Mouse (Mus musculus) G1E-ER4 (cell line): ENCODE data around the gene Kcnb1. TPM values are rescaled to one million over a fixed set of nuclear protein-coding genes. Genes with fewer than 3 reads are reported as not detected.

Experiments
- GATA1 ChIP-seq: IDR thresholded peaks from one replicate; pipeline ENCODE4 v1.8.0; 2012; ENCODE audit warnings: low read length, inconsistent platforms
- polyA plus RNA-seq: library from polyadenylated mRNA; stranded (reverse); fragments of >175 nt; gene quantifications from 2 replicates; pipeline ENCODE4 v1.2.3, GENCODE M21; 2012

The Kcnb1 gene
- 0.04 and 0.21 TPM in 2 replicates for polyA plus RNA-seq

DNA sequence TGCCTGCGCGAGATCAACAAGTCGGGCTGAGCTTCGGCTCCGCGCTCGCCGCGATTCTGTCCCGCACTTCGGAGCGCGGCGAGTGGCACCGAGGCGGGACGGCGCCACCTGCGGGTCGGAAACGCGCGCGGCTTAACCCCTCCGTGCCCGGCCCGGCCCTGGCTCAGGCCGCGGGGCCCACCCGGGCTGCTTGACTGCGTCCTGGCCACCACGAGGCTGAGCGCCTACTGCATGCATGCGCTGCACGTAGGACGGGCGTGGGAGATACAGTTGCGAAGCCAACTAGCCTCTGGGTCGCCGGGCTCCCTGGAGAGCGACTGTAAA lies at the start of gene Kcnb1:
Gene Kcnb1, minus strand, starts transcription at position 80 of the 324 bp plus-strand sequence.
- no peak for TF ChIP-seq GATA1

DNA sequence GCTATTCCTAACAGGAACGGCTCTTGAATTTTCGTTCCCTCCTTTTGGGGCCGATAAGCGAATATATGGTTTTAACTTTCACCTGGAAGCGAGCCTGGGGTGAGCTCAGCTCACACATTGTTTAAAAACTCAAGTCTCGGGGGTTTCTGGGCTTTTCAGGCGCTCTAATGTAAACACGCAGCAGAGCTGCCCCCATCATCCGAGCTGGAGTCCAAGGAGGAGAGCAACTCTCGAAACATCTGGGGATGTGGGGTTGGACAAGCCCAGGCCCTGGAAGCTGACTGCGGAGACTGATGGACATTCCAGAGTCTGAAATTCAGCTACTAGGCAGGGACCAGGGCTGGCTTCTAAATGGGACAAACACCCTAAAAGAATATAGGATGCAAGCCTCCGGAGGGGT lies 49.3 kb upstream of the Kcnb1 start:
- no peak for TF ChIP-seq GATA1

DNA sequence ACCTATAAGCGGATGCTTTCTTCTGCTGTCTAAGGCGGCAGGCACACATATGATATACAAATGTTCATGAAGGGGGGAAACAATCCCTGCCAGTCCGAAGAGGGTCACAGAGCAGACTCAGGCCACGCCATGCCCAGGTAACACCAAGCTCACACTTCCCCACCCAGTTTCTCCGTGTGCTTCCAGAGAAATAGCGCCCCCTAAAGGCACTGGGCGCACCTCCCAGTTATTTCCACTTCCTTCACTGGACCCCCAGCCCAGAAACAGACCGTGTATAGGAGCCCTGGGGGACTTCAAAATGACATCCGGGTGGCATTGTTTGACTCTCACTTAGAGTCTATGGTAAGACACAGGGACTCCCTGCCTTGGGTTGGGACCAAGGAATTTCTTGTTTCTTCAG lies 47.3 kb upstream of the Kcnb1 start:
- TF ChIP-seq GATA1: no peak

DNA sequence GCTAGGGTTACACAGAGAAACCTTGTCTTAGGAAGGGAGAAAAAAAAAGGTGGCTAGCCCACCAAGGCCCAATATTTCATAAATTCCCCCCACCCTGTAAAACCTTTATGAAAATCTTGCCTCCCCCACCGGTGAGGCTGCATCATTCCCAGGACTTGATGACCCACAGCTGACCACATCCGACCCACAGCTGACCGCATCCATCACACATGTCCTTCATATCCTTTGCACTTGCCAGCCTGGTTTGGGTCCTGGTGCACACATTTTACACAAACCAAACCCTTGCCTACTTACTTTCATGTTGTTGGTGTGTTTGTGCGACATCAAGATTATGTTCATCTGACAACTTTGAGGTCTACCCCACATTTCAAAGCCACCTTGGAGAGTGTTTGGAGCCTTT lies 46.2 kb upstream of the Kcnb1 start:
- no peak for TF ChIP-seq GATA1

DNA sequence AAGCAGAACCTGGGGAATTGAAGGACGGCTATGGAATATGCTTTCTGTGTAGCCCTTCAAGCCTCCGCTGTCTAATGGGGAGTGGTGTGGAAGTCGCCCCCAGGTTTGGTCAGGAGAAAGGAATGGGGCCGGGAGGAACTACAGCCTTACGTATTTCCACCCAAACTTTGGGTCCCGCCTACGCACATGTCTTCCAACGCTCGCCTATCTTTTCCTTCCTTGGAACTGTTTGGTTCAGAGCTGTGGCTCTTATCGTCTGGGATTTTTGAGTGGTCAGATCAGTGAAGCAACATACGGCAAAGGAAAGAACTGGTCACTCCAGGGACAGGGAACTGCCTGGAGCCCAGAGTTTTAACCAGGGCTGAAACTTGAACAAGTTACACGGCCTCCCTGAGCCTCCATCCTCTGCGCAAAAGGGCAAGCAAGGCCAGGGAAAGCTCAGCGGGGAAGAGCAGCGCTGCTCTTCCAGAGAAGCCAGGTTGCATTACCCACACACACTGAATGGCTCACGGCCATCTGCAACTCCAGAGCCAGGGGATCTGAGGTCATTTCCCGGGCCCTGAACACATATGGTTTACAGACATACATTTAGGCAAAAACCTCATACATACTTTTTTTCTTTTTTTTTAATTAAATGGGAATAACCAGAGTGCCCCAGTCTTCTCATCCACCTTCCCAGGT lies 45.5 kb upstream of the Kcnb1 start:
- TF ChIP-seq GATA1: no peak

DNA sequence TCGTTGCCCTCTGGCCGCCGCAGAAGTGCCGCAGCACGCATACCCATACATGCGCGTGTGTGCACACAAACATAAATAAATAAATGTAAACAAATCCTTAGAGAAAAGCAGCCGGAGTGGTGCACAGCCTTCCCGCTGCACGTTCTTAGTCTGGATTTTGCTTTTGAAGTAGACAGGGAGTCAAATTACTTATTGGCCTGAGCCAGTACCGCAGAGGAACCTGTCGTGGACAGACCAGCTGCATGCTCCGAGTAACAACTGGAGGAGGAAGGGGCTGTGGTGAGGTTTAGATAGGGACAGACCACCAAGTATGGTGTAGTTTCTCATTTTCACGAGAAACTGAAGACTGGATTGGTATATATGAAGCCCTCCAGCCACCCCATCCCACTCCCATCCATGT lies 43.8 kb upstream of the Kcnb1 start:
- TF ChIP-seq GATA1: no peak

DNA sequence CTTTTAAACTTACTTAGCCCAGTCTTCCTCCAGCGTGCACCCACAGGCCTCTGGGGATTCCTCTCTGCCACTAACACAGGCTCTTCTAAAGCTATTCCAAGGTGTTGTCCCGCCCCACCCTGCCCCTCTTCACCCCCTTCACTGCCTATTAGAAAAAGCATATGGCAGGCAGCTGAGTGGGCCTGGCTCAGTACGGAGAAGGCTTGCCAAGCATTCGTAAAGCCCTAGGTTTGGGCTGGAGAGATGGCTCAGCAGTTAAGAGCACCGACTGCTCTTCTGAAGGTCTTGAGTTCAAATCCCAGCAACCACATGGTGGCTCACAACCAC lies 43.0 kb upstream of the Kcnb1 start:
- no peak for TF ChIP-seq GATA1

DNA sequence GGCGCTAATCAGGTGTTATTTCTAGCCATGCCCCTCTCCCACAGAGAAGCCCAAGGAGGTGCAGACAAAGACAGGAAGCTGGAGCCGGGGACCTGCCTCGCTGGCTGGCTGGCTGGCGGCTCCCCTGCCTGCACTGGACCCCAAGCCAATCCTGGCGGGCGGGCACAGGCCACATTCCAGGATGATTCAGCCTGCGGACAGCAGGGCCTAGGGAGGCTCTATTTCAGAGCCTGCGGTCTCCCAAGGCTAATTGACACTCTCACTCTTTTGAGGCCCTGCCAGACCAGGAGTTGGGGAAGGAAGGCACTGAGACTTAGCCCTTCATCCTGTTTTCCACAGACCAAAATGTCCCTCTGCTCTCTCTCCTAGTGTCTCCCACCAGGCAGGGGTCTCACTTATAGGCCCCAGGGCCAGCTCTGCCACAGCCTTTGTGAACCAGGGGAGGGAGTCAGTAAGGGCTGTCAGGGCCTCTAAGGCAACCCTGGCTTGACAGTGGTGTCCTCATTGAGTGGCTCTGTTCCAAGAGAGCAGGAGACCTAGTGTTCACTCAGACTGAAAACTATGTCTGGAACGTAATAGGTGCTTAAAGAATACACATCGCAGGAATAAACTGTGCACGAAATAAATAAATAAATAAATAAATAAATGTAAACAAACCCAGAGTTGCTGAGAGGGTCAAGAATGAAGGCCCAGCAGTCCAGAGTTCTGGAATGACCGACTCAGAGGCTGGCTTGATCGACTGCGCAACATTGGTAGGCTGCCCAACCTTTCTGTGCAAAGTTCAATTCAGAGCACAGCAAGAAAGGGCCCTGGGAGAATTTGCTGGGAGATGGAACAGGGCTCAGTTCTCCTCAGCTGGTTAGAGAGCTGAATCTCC lies 42.4 kb upstream of the Kcnb1 start:
- no peak for TF ChIP-seq GATA1

DNA sequence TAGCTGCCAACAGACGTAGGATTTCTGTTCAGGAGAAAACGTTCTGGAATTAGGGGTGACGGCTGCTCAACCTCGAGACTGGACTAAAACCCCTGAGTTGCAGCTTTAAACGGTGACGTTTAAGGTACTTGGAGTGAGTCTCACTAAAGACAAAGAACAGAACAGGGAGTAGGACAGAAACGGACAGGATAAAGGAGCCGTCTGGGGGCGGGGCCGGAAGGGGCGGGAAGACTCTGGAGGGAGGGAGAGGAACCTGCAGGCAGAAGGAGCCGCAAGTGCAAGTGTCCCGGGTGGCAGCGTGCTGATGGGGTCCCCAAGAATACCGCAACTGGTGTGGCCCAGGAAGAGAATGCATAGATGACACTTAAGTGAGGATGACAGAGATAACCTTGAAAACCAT lies 40.6 kb upstream of the Kcnb1 start:
- TF ChIP-seq GATA1: no peak

DNA sequence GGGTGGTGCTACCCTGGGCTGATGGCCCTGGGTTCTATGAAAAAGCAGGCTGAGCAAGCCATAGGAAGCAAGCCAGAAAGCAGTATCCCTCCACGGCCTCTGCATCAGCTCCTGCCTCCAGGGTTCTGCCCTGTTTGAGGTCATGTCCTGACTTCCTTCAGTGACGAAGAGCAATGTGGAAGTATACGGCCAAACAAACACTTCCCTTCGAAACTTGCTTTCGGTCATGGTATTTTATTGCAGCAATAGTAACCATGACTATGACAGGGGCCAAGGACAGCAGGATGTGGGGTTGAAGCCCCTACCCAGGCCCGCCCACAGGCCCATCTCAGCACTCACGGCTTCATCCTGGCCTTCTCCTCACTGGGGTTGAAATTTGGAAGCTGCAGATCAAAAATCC lies 35.0 kb upstream of the Kcnb1 start:
- no peak for TF ChIP-seq GATA1

DNA sequence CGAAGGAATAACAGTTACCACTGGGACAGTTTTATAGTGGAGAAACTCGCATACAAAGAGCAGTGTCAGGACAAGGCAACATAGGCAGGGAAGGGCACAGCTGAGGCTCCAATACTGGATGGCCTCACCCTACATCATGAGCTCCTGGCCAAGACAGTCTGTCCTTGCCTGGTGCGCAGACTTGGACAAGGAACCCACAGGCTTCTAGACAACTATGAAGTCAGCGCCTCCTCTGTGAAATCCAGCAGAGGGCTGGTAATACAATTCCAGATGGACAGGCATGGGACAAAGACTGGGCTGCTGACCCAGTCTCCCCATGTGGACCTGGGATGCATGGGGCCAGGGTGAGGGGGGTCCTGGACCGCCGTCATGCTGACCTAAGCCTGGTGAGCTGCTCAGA lies 34.2 kb upstream of the Kcnb1 start:
- TF ChIP-seq GATA1: no peak

DNA sequence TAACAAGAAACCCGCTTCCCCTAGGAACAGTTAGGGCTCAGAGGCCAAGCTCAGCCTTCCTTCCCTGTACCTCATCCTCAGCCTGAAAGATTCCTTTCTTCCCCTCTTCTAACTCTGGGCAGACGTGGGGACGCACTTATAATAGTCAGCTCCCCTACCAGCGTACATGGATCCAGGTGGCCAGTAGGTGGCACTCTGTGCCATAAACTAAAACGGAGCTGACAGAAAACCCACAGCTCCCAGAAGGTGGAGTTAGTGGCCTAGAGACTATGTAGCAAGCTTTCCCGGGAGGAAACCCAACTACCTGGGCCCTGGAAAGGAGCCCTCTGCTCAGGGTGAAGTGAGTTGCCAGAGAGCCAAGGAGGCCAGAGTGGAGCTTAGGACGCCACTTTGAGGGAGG lies 32.2 kb upstream of the Kcnb1 start:
- no peak for TF ChIP-seq GATA1

DNA sequence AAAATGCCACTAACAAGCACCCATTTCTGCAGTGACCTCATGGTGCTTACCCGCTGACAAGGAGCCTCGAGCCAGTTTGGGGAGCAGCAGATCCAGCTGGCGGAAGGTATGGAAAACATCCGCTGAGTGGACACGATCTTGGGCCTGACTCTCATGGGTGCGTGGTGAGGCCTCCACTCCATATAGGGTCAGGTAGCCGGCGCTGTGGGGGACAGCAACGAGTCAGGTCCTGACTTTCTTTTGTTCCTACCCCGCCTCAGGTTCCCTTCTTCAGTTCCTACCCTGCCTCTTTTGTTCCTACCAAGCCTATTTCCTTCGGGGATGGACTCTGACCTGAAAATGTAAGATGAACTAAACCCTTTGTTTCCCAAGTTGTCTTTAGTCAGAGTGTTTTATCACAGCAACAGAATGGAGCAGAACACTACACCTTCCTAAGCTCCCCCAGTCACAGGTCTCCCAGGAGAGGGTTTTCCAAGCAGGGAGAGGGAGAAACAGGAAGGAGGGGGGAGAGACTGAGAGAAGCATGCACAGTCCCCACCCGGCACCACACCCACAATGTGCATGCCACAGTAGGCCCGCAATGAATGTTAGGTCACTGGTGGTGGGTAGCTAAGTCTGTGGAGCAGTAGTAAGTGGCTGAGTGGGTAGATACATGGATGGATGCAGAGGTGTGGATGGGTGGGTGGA lies 31.3 kb upstream of the Kcnb1 start:
- TF ChIP-seq GATA1: no peak

DNA sequence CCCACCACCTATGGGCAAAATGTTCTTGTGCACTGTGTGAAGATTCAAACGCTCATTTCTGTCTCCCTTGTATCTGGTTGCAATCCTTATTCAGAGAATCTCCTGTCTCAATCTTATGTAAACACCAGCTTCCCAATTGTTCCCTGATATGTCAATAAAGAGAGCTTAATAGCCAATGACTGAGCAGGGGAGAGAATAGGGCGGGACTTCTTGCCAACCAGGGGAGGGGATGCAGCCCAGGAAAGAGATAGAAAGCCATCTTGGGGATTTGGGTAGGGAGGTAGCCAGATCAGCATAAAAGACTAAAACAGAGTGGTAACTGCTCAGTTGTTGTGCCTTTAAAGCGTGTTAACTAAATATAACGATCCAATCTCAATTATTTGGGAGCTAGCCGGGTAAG lies 30.8 kb upstream of the Kcnb1 start:
- TF ChIP-seq GATA1: no peak

DNA sequence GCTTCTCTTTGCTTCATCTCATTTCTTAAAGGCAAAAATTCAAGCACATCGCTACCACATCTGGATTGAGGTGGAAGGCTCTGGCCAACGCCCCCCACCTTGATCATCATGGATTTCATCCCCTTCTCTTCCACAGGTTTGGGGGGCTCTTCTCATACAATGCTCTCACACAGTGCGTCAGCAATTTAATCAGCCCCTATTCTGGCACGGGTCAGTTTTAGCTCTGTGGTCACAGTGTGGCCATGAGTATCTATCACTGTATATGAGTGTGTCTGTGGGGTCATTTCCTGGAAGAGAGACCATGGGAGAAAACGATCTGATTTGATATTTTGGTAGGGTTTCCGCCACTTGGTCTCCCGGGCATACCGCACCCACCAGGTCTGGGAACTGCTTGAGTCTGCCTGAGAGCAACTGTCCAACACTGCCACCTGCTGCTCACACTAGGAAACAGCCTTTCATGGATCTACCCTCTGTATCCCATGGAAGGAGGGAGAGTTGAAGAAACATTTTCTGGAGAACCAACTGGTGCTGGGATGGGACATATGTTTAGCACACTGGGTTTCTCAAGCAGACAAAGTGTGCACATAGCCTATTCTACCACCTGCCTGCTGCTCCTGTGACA lies 29.3 kb upstream of the Kcnb1 start:
- no peak for TF ChIP-seq GATA1

DNA sequence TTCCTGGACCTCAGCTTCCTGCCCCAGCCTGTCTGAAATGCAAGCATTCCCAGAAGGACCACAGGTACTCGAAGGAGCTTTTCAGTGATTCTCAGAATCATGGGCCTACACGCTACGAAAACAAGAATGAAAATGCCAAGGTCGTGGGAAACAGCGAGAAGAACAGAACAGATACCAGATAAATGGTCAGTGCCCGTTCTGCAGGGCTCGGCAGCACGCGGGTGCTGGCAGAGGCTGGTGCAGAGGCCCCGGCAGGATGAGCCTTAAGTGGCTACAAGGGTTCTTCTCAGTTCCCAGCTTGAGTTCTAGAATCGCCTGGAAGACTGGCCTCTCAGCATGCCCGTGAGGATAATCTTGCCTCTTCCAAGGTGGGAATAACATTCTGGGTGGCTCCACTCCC lies 23.7 kb upstream of the Kcnb1 start:
- no peak for TF ChIP-seq GATA1

DNA sequence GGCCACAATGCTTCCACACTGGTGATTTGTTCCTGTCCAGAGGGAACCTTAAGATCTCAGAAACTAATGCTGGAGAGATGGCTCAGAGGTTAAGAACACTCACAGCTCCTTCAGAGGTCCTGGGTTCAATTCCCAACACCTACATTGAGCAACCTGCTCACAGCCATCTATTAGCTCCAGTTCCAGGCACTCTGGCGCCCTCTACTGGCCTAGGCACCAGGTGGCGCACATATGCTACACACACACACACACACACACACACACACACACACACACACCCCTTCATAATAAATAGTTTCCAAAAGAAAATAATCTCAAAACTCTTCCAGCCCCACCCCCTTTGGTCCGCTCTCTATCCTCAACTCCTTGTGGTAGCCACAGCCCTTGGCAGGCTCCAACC lies 23.1 kb upstream of the Kcnb1 start:
- TF ChIP-seq GATA1: no peak
